Mouse (Mus musculus): ENCODE measurements around the gene Gabarap.
A peak's percentile ranks its signal among the peaks of the same experiment; 100 is the strongest.

The Gabarap gene

GRCm38 (mm10) chr11:70023481-70024150, 32.7 kb downstream of the Gabarap start:
- DNase-seq, result no peak

GRCm38 (mm10) chr11:70024151-70024514, 33.2 kb downstream of the Gabarap start:
- no peak for DNase-seq

- DNase-seq, result no peak
Measured at GRCm38 (mm10) chr11:70026689-70027088, 35.7 kb downstream of the Gabarap start.

GRCm38 (mm10) chr11:70027397-70027796, 36.5 kb downstream of the Gabarap start:
- DNase-seq, result peak; percentile 37

GRCm38 (mm10) chr11:70028401-70029129, 37.6 kb downstream of the Gabarap start:
- no peak for DNase-seq

- DNase-seq, result peak; percentile 84
Measured at GRCm38 (mm10) chr11:70029130-70029801, 38.3 kb downstream of the Gabarap start.

GRCm38 (mm10) chr11:70029829-70030550, 39.0 kb downstream of the Gabarap start:
- DNase-seq, result no peak

- no peak for DNase-seq
Measured at GRCm38 (mm10) chr11:70030651-70031320, 39.8 kb downstream of the Gabarap start.

GRCm38 (mm10) chr11:70031321-70031670, 40.4 kb downstream of the Gabarap start:
- DNase-seq, result no peak

- DNase-seq, result no peak
Measured at GRCm38 (mm10) chr11:70038174-70038573, 47.2 kb downstream of the Gabarap start.

- DNase-seq, result no peak
Measured at GRCm38 (mm10) chr11:70039631-70040030, 48.7 kb downstream of the Gabarap start.

- no peak for DNase-seq
Measured at GRCm38 (mm10) chr11:70040184-70040583, 49.2 kb downstream of the Gabarap start.

GRCm38 (mm10) chr11:70042309-70043085, 51.6 kb downstream of the Gabarap start:
- no peak for DNase-seq

GRCm38 (mm10) chr11:70043665-70044064, 52.7 kb downstream of the Gabarap start:
- no peak for DNase-seq
